Mouse (Mus musculus): ENCODE data around the gene Il9r. TPM values are rescaled to one million over a fixed set of nuclear protein-coding genes. Genes with fewer than 3 reads are reported as not detected.

The Il9r gene
- polyA plus RNA-seq, 1 experiment from 2014 or later, result 0.09 TPM

GRCm38 (mm10) chr11:32196727-32197126 lies 3.4 kb downstream of the Il9r start:
- Histone ChIP-seq H3K4me2 (no peak overlapping the region), H3K27me3 (peaks cover 9% of the 10 kb centered on the region; the same call in 1 of the 2 replicates), H3K27ac (no peak overlapping the region), H3K4me1 (replicated peaks) (peaks cover 2% of the 10 kb centered on the region; the same call in 1 of the 2 replicates), H3K9ac (no peak overlapping the region), H3K36me3 (no peaks in the 10 kb centered on the region), H3K9me3 (replicated peaks) (no peaks in the 10 kb centered on the region), H3K4me3 (no peak overlapping the region)
- ATAC-seq (replicated peaks; ENCODE audit: insufficient number of reproducible peaks, insufficient read depth, low FRiP score, low read depth), result no peak
- 63% methylated on average over 6 of the region's 6 CpGs for WGBS

- Histone ChIP-seq H3K36me3 (no peaks in the 10 kb centered on the region), H3K27ac (no peak overlapping the region), H3K9ac (no peak overlapping the region), H3K4me1 (replicated peaks) (peaks cover 9% of the 10 kb centered on the region; the same call in 1 of the 2 replicates), H3K4me2 (no peak overlapping the region), H3K4me3 (no peak overlapping the region), H3K9me3 (replicated peaks) (no peaks in the 10 kb centered on the region), H3K27me3 (peaks cover 9% of the 10 kb centered on the region; the same call in 1 of the 2 replicates)
- no peak for ATAC-seq (replicated peaks; ENCODE audit: insufficient number of reproducible peaks, insufficient read depth, low FRiP score, low read depth)
- 21% methylated on average over 11 of the region's 11 CpGs for WGBS
Measured at GRCm38 (mm10) chr11:32195867-32196540, 4.1 kb downstream of the Il9r start.

GRCm38 (mm10) chr11:32194626-32195025 lies 5.5 kb downstream of the Il9r start:
- Histone ChIP-seq H3K27ac (no peak overlapping the region), H3K36me3 (no peaks in the 10 kb centered on the region), H3K4me2 (no peak overlapping the region), H3K4me3 (no peak overlapping the region), H3K27me3 (peaks cover 9% of the 10 kb centered on the region; the same call in 1 of the 2 replicates), H3K4me1 (replicated peaks) (peaks cover 22% of the 10 kb centered on the region; the same call in 1 of the 2 replicates), H3K9ac (no peak overlapping the region), H3K9me3 (replicated peaks) (no peaks in the 10 kb centered on the region)
- no peak for ATAC-seq (replicated peaks; ENCODE audit: insufficient number of reproducible peaks, insufficient read depth, low FRiP score, low read depth)
- WGBS, result 78% methylated on average over 5 of the region's 5 CpGs

- H3K9ac ChIP-seq, result no peak overlapping the region
- ATAC-seq (replicated peaks; ENCODE audit: insufficient number of reproducible peaks, insufficient read depth, low FRiP score, low read depth), result no peak
- 69% methylated on average over 10 of the region's 10 CpGs for WGBS
Measured at GRCm38 (mm10) chr11:32194086-32194485, 6.0 kb downstream of the Il9r start.

GRCm38 (mm10) chr11:32193156-32193555 lies 6.9 kb downstream of the Il9r start:
- Histone ChIP-seq H3K9ac (no peak overlapping the region), H3K4me2 (no peak overlapping the region), H3K4me3 (no peak overlapping the region), H3K27me3 (peaks cover 9% of the 10 kb centered on the region; the same call in 1 of the 2 replicates), H3K4me1 (replicated peaks) (peaks cover 22% of the 10 kb centered on the region; the same call in 1 of the 2 replicates), H3K36me3 (no peaks in the 10 kb centered on the region), H3K9me3 (replicated peaks) (no peaks in the 10 kb centered on the region), H3K27ac (no peak overlapping the region)
- ATAC-seq (replicated peaks; ENCODE audit: insufficient number of reproducible peaks, insufficient read depth, low FRiP score, low read depth), result no peak
- WGBS, result 87% methylated on average over 10 of the region's 10 CpGs

More at GRCm38 (mm10) chr11:32194086-32194485, 6.0 kb downstream of the Il9r start:
- H3K4me2 ChIP-seq, result no peak overlapping the region
- H3K4me3 ChIP-seq, result no peak overlapping the region
- no peaks in the 10 kb centered on the region for H3K36me3 ChIP-seq
- H3K27me3 ChIP-seq, result peaks cover 9% of the 10 kb centered on the region; the same call in 1 of the 2 replicates
- H3K27ac ChIP-seq, result no peak overlapping the region
- peaks cover 22% of the 10 kb centered on the region; the same call in 1 of the 2 replicates for H3K4me1 ChIP-seq (replicated peaks)
- H3K9me3 ChIP-seq (replicated peaks), result no peaks in the 10 kb centered on the region

- no peaks in the 10 kb centered on the region for H3K36me3 ChIP-seq
- no peak overlapping the region for H3K4me3 ChIP-seq
Measured at GRCm38 (mm10) chr11:32190603-32191110, 9.4 kb downstream of the Il9r start.

GRCm38 (mm10) chr11:32190119-32190518 lies 10.0 kb downstream of the Il9r start:
- no peaks in the 10 kb centered on the region for H3K36me3 ChIP-seq
- 82% methylated on average over 9 of the region's 9 CpGs for WGBS
- no peak overlapping the region for H3K4me2 ChIP-seq
- H3K9ac ChIP-seq, result no peak overlapping the region
- peaks cover 22% of the 10 kb centered on the region; the same call in 1 of the 2 replicates for H3K4me1 ChIP-seq (replicated peaks)
- H3K27me3 ChIP-seq, result 0 out of 2 replicates have a peak, but pooled peaks cover 3% of the 10 kb centered on the region
- no peak overlapping the region for H3K27ac ChIP-seq
- no peak overlapping the region for H3K4me3 ChIP-seq
- no peaks in the 10 kb centered on the region for H3K9me3 ChIP-seq (replicated peaks)
- ATAC-seq (replicated peaks; ENCODE audit: insufficient number of reproducible peaks, insufficient read depth, low FRiP score, low read depth), result no peak

More at GRCm38 (mm10) chr11:32190603-32191110, 9.4 kb downstream of the Il9r start:
- ATAC-seq (replicated peaks; ENCODE audit: insufficient number of reproducible peaks, insufficient read depth, low FRiP score, low read depth), result no peak
- Histone ChIP-seq H3K9ac (no peak overlapping the region), H3K27me3 (0 out of 2 replicates have a peak, but pooled peaks cover 4% of the 10 kb centered on the region), H3K4me2 (no peak overlapping the region), H3K27ac (no peak overlapping the region), H3K4me1 (replicated peaks) (peaks cover 22% of the 10 kb centered on the region; the same call in 1 of the 2 replicates), H3K9me3 (replicated peaks) (no peaks in the 10 kb centered on the region)
- 67% methylated on average over 13 of the region's 13 CpGs for whole genome bisulfite sequencing

GRCm38 (mm10) chr11:32189434-32189833 lies 10.6 kb downstream of the Il9r start:
- no peak overlapping the region for H3K27ac ChIP-seq
- no peak overlapping the region for H3K4me3 ChIP-seq
- H3K9ac ChIP-seq, result no peak overlapping the region
- H3K36me3 ChIP-seq, result no peaks in the 10 kb centered on the region
- no peak for ATAC-seq (replicated peaks; ENCODE audit: insufficient number of reproducible peaks, insufficient read depth, low FRiP score, low read depth)
- no peak overlapping the region for H3K4me2 ChIP-seq
- 79% methylated on average over 5 of the region's 5 CpGs for whole genome bisulfite sequencing
- H3K9me3 ChIP-seq (replicated peaks), result no peaks in the 10 kb centered on the region
- peaks cover 22% of the 10 kb centered on the region; the same call in 1 of the 2 replicates for H3K4me1 ChIP-seq (replicated peaks)
- no peaks in the 10 kb centered on the region for H3K27me3 ChIP-seq

- ATAC-seq (replicated peaks; ENCODE audit: insufficient number of reproducible peaks, insufficient read depth, low FRiP score, low read depth), result no peak
- Histone ChIP-seq H3K27me3 (no peaks in the 10 kb centered on the region), H3K4me3 (no peak overlapping the region), H3K27ac (no peak overlapping the region), H3K36me3 (no peaks in the 10 kb centered on the region), H3K4me1 (replicated peaks) (peaks cover 22% of the 10 kb centered on the region; the same call in 1 of the 2 replicates), H3K9ac (no peak overlapping the region), H3K9me3 (replicated peaks) (no peaks in the 10 kb centered on the region), H3K4me2 (no peak overlapping the region)
- WGBS, result 80% methylated on average over 12 of the region's 12 CpGs
Measured at GRCm38 (mm10) chr11:32188881-32189280, 11.2 kb downstream of the Il9r start.

- no peaks in the 10 kb centered on the region for H3K36me3 ChIP-seq
Measured at GRCm38 (mm10) chr11:32187256-32187655, 12.8 kb downstream of the Il9r start.

GRCm38 (mm10) chr11:32186031-32186430 lies 14.0 kb downstream of the Il9r start:
- no peak for ATAC-seq (replicated peaks; ENCODE audit: insufficient number of reproducible peaks, insufficient read depth, low FRiP score, low read depth)
- Histone ChIP-seq H3K27me3 (no peaks in the 10 kb centered on the region), H3K36me3 (no peaks in the 10 kb centered on the region), H3K9me3 (replicated peaks) (no peaks in the 10 kb centered on the region), H3K4me3 (no peak overlapping the region), H3K4me2 (no peak overlapping the region), H3K4me1 (replicated peaks) (peaks cover 14% of the 10 kb centered on the region; the same call in 1 of the 2 replicates), H3K27ac (no peak overlapping the region), H3K9ac (no peak overlapping the region)
- 67% methylated on average over 3 of the region's 3 CpGs for WGBS

More at GRCm38 (mm10) chr11:32187256-32187655, 12.8 kb downstream of the Il9r start:
- Histone ChIP-seq H3K4me2 (no peak overlapping the region), H3K27ac (no peak overlapping the region), H3K4me3 (no peak overlapping the region), H3K9ac (no peak overlapping the region), H3K4me1 (replicated peaks) (peaks cover 22% of the 10 kb centered on the region; the same call in 1 of the 2 replicates), H3K9me3 (replicated peaks) (no peaks in the 10 kb centered on the region), H3K27me3 (no peaks in the 10 kb centered on the region)
- 89% methylated on average over 4 of the region's 4 CpGs for WGBS
- no peak for ATAC-seq (replicated peaks; ENCODE audit: insufficient number of reproducible peaks, insufficient read depth, low FRiP score, low read depth)

Measured in heart, embryonic 15.5 days (tissue).